Mouse (Mus musculus) spleen, adult 2 months (tissue): ENCODE data around the gene Paf1. TPM values are rescaled to one million over a fixed set of nuclear protein-coding genes. Genes with fewer than 3 reads are reported as not detected.
"Not testable (repeated sequence)": the region's sequence is repeated elsewhere in the genome, so short reads cannot be mapped to it uniquely, and the experiment has no call there.

Source experiments
- DNase-seq, 2 experiments: peaks; one replicate each; pipeline versions ENCODE4 v3.0.0 to v3.0.0-alpha.2; 2012 to 2021; ENCODE audit warnings: low spot score in 2 of 2, low read depth in 1 of 2
- H3K27ac ChIP-seq: fragments of 200-500 bp; 2 replicates; pipeline ENCODE4 v1.5.1; 2012; ENCODE audit warnings: low read length, inconsistent platforms; ENCODE audit not compliant: insufficient read depth
- H3K27me3 ChIP-seq: fragments of 200-500 bp; 2 replicates; pipeline ENCODE4 v1.6.1; 2012; ENCODE audit warnings: mild to moderate bottlenecking, moderate library complexity, low read length, inconsistent platforms; ENCODE audit not compliant: control insufficient read depth, insufficient read depth
- H3K36me3 ChIP-seq: fragments of 200-500 bp; 2 replicates; pipeline ENCODE4 v1.6.1; 2012; ENCODE audit warnings: mild to moderate bottlenecking, low read length, inconsistent platforms; ENCODE audit not compliant: control insufficient read depth, insufficient read depth
- H3K4me1 ChIP-seq: fragments of 200-500 bp; 2 replicates; pipeline ENCODE4 v1.6.1; 2011; ENCODE audit warnings: inconsistent platforms; ENCODE audit not compliant: control insufficient read depth, insufficient read depth, insufficient read length
- H3K4me3 ChIP-seq: fragments of 200-500 bp; 2 replicates; pipeline ENCODE4 v1.5.1; 2011; ENCODE audit warnings: mild to moderate bottlenecking, inconsistent platforms; ENCODE audit not compliant: insufficient read depth, insufficient read length; ENCODE audit errors: extremely low read depth
- CTCF ChIP-seq: fragments of 200-500 bp; IDR thresholded peaks from 2 replicates; pipeline ENCODE4 v1.5.1; 2011; ENCODE audit warnings: mild to moderate bottlenecking, inconsistent platforms; ENCODE audit not compliant: insufficient read depth, insufficient read length, insufficient replicate concordance; ENCODE audit errors: extremely low read depth
- POLR2A ChIP-seq: fragments of 200-500 bp; IDR thresholded peaks from 2 replicates; pipeline ENCODE4 v1.6.1; 2011; ENCODE audit warnings: low read depth, low read length, inconsistent platforms
- WGBS: fragments of 180-500 bp; shearing (Covaris S2); methylation state at CpG from one replicate; pipeline ENCODE4 v1.1.7; 2018; 5-methylcytosine and 5-hydroxymethylcytosine counted together
- polyA plus RNA-seq: library from polyadenylated mRNA; depleted of rRNA; stranded (reverse); fragments of >200 nt; gene quantifications from 2 replicates; pipeline ENCODE4 v1.2.3, GENCODE M21; 2012

Gene Paf1
- polyA plus RNA-seq, 1 experiment = 88.6 TPM

DNA sequence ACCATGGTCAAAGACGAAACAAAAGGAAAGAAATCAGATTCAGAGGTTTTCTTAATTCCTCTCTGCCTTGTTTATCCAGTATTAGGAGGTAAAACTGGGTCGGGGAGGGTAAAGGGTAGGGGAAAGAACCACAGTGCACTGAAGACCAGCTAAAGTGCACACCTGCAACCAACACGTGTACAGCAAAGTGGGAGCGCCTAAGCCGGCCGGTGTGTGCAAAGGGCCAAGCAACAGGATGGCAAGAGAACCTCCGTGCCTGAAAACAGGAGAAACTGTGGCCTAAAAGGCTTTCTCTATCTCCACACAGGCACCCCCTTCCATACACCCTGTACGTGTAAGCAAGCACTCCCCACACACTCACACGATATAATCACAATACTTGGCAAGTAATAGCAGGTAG lies 7.6 kb upstream of the Paf1 start:
- peaks cover 35% of the 10 kb centered on the region for H3K4me1 ChIP-seq
- peaks cover 4% of the 10 kb centered on the region for H3K36me3 ChIP-seq
- H3K27ac ChIP-seq = peak overlapping the region; percentile 86
- H3K4me3 ChIP-seq = no peak overlapping the region
- no peak for TF ChIP-seq CTCF
- TF ChIP-seq POLR2A = no peak
- WGBS = 66% methylated on average over 9 of the region's 9 CpGs
- no peaks in the 10 kb centered on the region for H3K27me3 ChIP-seq
- DNase-seq = no peak

DNA sequence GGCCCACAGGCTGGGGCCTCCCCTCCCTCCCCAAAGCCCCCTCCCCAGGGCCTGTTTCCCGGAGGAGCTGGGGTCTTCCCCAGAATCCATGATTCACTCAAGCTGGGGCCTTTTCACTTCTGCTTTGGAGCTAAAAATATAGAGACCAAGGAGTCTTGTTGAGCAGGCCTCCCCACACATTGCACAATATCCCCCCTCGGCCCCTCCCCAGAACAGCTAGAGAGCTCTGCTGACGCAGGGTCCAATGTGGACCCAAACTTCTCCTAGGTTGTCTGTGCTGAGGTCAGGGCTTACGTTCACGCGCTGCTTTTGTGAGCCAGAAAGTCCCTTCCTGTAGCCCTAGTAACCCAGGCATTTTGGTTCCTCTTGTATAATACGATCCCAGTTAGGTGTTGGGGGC lies 6.7 kb upstream of the Paf1 start:
- TF ChIP-seq CTCF = no peak
- TF ChIP-seq POLR2A = no peak
- Histone ChIP-seq H3K4me3 (no peak overlapping the region), H3K4me1 (peaks cover 35% of the 10 kb centered on the region), H3K27me3 (no peaks in the 10 kb centered on the region), H3K36me3 (peaks cover 6% of the 10 kb centered on the region), H3K27ac (peak overlapping the region; percentile 86)
- 36% methylated on average over 7 of the region's 7 CpGs for WGBS
- DNase-seq = peak in 1 of 2 experiments; percentile 45

GRCm38 (mm10) chr7:28386462-28386861 lies 6.3 kb upstream of the Paf1 start:
- H3K4me1 ChIP-seq = peaks cover 34% of the 10 kb centered on the region
- TF ChIP-seq POLR2A = no peak
- TF ChIP-seq CTCF = peak; percentile 98
- H3K36me3 ChIP-seq = peaks cover 6% of the 10 kb centered on the region
- peak; percentile 84 to 89 for DNase-seq
- H3K4me3 ChIP-seq = no peak overlapping the region
- 2% methylated on average over 4 of the region's 4 CpGs for whole genome bisulfite sequencing
- H3K27ac ChIP-seq = peak overlapping the region; percentile 86
- H3K27me3 ChIP-seq = no peaks in the 10 kb centered on the region

- WGBS = 77% methylated on average over 6 of the region's 6 CpGs
- H3K4me3 ChIP-seq, H3K36me3 ChIP-seq, H3K27me3 ChIP-seq, DNase-seq, H3K27ac ChIP-seq: not testable (repeated sequence)
- peaks cover 35% of the 10 kb centered on the region for H3K4me1 ChIP-seq
Observed at GRCm38 (mm10) chr7:28386877-28387276, 5.9 kb upstream of the Paf1 start.

DNA sequence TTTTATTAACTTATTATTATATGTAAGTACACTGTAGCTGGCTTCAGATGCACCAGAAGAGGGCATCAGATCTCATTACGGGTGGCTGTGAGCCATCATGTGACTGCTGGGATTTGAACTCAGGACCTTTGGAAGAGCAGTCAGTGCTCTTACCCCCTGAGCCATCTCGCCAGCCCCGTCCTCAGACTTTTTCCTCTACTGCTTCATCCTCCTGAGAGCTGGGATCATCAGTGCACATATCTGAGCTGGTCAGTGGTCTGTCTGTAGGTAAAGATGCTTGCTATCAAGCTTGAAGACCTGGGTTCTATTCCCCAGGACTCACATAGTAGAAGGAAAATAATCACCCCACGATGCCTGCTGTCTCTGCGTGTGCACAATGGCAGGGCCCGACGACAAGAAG lies 5.4 kb upstream of the Paf1 start:
- H3K4me1 ChIP-seq = peaks cover 37% of the 10 kb centered on the region
- not testable (repeated sequence) for H3K4me3 ChIP-seq, H3K27me3 ChIP-seq, H3K27ac ChIP-seq, DNase-seq, H3K36me3 ChIP-seq
- 91% methylated on average over 7 of the region's 7 CpGs for WGBS

DNA sequence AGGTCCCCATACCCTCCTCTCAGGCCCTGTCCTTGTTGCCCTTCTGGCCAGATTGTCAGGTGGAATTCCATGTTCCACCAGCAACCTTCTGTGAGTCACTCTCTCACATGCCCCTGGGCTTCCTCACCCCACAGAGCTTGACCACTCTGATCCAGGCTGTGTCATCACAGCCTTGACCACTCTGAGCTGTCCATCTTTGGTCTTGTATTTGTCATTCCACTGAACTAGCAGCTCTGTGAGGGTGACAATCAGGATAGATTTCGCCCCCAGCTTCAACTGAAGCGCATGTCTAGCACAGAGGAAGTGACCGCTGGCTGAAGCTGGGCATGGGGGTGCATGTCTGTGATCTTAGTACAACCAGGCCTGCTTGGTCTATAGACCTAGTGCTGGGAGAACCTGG lies 2.4 kb upstream of the Paf1 start:
- WGBS = 97% methylated on average over 3 of the region's 3 CpGs
- H3K4me1 ChIP-seq = peaks cover 14% of the 10 kb centered on the region; the same call in 1 of the 2 replicates
- peaks cover 8% of the 10 kb centered on the region for H3K36me3 ChIP-seq

DNA sequence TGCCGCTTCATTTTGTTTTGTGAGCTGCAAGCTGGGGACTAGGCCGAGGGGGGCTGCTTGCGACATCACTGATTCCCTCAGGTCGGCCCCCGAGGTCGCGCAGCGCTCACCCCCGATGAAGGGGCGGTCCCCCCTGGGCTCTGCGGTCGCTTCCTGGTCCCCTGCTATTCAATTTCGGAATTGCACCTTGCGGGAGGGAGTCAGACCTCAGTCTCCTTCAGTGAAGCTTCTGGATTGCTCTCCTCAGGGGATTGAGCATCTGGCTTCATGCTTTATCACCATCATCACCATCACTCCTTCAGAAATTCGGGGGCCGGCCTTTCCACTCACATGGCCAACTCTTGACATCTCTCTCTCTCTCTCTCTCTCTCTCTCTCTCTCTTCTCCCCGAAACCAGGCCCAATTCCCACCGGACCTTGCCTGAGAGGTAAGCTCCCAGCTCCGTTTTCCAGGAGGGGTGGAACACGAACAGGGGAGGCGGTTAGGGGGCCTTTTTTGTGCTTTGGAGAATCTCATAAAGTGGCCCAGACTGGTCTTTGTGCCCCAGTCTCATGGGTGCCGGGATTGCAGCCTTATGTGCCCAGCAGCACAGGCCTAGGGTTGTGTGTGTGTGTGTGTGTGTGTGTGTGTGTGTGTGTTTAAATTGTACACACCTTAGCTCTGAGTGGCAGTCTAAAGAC lies 661 bp downstream of the Paf1 start:
- Histone ChIP-seq H3K4me3 (peak overlapping the region; percentile 76), H3K4me1 (peaks cover 4% of the 10 kb centered on the region; the same call in 1 of the 2 replicates), H3K36me3 (peaks cover 21% of the 10 kb centered on the region), H3K27ac (peak overlapping the region; percentile 63), H3K27me3 (no peaks in the 10 kb centered on the region)
- WGBS = 7% methylated on average over 22 of the region's 22 CpGs
- no peak for DNase-seq
- TF ChIP-seq POLR2A (no peak), CTCF (no peak)

More for the DNA sequence above, 2.4 kb upstream of the Paf1 start:
- Histone ChIP-seq H3K27me3 (no peaks in the 10 kb centered on the region), H3K4me3 (no peak overlapping the region), H3K27ac (no peak overlapping the region)
- no peak for DNase-seq
- TF ChIP-seq POLR2A = no peak
- TF ChIP-seq CTCF = no peak

- Histone ChIP-seq H3K27ac (no peak overlapping the region), H3K27me3 (no peaks in the 10 kb centered on the region), H3K4me3 (no peak overlapping the region), H3K36me3 (peaks cover 31% of the 10 kb centered on the region), H3K4me1 (peaks cover 4% of the 10 kb centered on the region; the same call in 1 of the 2 replicates)
- TF ChIP-seq CTCF (no peak), POLR2A (no peak)
- DNase-seq = no peak
- WGBS = 94% methylated on average over 4 of the region's 4 CpGs
Observed at GRCm38 (mm10) chr7:28395425-28395824, 2.7 kb downstream of the Paf1 start.
